In the genomic region with DNA sequence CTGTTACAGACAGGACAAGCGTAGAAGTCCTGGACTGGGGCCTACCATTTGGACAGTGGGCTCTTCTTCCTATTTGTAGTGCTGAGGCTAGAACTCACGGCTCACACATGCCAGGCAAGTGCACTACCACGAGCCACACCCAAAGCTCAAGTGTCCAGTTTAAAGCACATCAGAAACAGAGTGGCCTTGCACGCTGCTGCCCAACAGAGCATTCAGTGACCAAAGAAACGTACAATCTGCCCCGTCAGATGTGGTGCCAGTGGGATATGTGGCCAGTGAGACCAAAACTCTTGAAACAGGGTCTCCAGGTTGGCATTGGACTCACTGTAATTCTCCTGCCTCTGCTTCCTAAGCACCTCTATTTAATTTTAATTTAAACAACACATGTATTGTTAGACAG, we compare ENCODE assay signal across 17 mouse cellular contexts. TPM values are rescaled to one million over a fixed set of nuclear protein-coding genes. Genes with fewer than 3 reads are reported as not detected.
"Had no signal": no experiment of that assay in that cellular context is flagged by ENCODE, and none has a peak within 500 bp of the region (broad histone marks: within the 10 kb centered on the region; RNA-seq: fewer than 3 reads in every experiment).

No protein-coding gene starts in this region.

- H3K27ac ChIP-seq: liver, embryonic 15.5 days; midbrain, embryonic 10.5 days; midbrain, embryonic 12.5 days; neural tube, embryonic 12.5 days; stomach, embryonic 15.5 days; stomach, postnatal 0 days had no signal

- H3K9ac ChIP-seq: liver, embryonic 15.5 days; lung, embryonic 14.5 days; midbrain, embryonic 12.5 days; neural tube, embryonic 12.5 days; stomach, embryonic 15.5 days had no signal

- DNase-seq: lung, adult 18-20 months; lung, embryonic 14.5 days; lung, postnatal 10 days; lung, postnatal 4 days; midbrain, embryonic 14.5 days; right cerebral cortex, postnatal 14 days; thymus, adult 2 months; thymus, postnatal 25 days; thymus, postnatal 4 days had no signal

- H3K27me3 ChIP-seq: liver, embryonic 15.5 days; midbrain, embryonic 12.5 days; neural tube, embryonic 12.5 days; stomach, embryonic 15.5 days had no signal

- ATAC-seq: midbrain, embryonic 16.5 days had no signal

- H3K4me2 ChIP-seq: liver, embryonic 15.5 days; lung, embryonic 14.5 days; midbrain, embryonic 12.5 days; neural tube, embryonic 12.5 days; stomach, embryonic 15.5 days had no signal

- H3K4me3 ChIP-seq: liver, embryonic 15.5 days; midbrain, embryonic 10.5 days; midbrain, embryonic 12.5 days; neural tube, embryonic 12.5 days; stomach, embryonic 15.5 days had no signal

- H3K4me1 ChIP-seq: liver, embryonic 15.5 days; midbrain, embryonic 10.5 days; midbrain, embryonic 12.5 days; neural tube, embryonic 12.5 days; stomach, embryonic 15.5 days had no signal

- H3K36me3 ChIP-seq: liver, embryonic 15.5 days had no signal

- H3K9me3 ChIP-seq: liver, embryonic 15.5 days; midbrain, embryonic 10.5 days; midbrain, embryonic 12.5 days; neural tube, embryonic 12.5 days; stomach, embryonic 15.5 days had no signal

RNA-seq across cellular contexts. Expression of a gene that starts 12.3 kb away (rescaled TPM):
- polyA plus RNA-seq: lung, embryonic 14.5 days had no signal

RNA-seq across cellular contexts. Expression of a gene that starts 36.0 kb away (rescaled TPM):
- polyA plus RNA-seq: lung, embryonic 14.5 days; midbrain, embryonic 12.5 days; midbrain, embryonic 14.5 days; midbrain, embryonic 16.5 days; neural tube, embryonic 12.5 days; neural tube, embryonic 14.5 days had no signal
